Mouse (Mus musculus) heart, adult 2 months (tissue): ENCODE data around the gene Wdr5. TPM values are rescaled to one million over a fixed set of nuclear protein-coding genes. Genes with fewer than 3 reads are reported as not detected.
"Not testable (repeated sequence)": the region's sequence is repeated elsewhere in the genome, so short reads cannot be mapped to it uniquely, and the experiment has no call there.

ENCODE experiments used
- DNase-seq, 2 experiments: peaks; one replicate each; pipeline ENCODE4 v3.0.0; 2021
- H3K27ac ChIP-seq: fragments of 200-600 bp; 2 replicates; pipeline ENCODE4 v1.8.1; 2022
- H3K27me3 ChIP-seq: fragments of 200-500 bp; 2 replicates; pipeline ENCODE4 v1.6.1; 2012; ENCODE audit warnings: mild to moderate bottlenecking, low read length, inconsistent platforms, mixed read lengths; ENCODE audit not compliant: control insufficient read depth, insufficient read depth
- H3K36me3 ChIP-seq: fragments of 200-500 bp; 2 replicates; pipeline ENCODE4 v1.6.1; 2012; ENCODE audit warnings: low read length, inconsistent platforms; ENCODE audit not compliant: control insufficient read depth, insufficient read depth
- H3K4me1 ChIP-seq: fragments of 200-500 bp; 2 replicates; pipeline ENCODE4 v1.6.1; 2011; ENCODE audit warnings: low read length; ENCODE audit not compliant: control insufficient read depth, insufficient read depth
- H3K4me3 ChIP-seq: fragments of 200-600 bp; 2 replicates; pipeline ENCODE4 v1.8.1; 2022
- H3K79me2 ChIP-seq: fragments of 200-500 bp; replicated peaks from 2 replicates; pipeline ENCODE4 v1.6.1; 2012; ENCODE audit warnings: mild to moderate bottlenecking, inconsistent platforms, low read length, moderate library complexity, mixed read lengths; ENCODE audit not compliant: control insufficient read depth, insufficient read depth
- H3K9ac ChIP-seq: fragments of 200-500 bp; 2 replicates; pipeline ENCODE4 v1.6.1; 2012; ENCODE audit warnings: low read depth, mild to moderate bottlenecking, control low read depth, inconsistent platforms, low read length, mixed read lengths
- CTCF ChIP-seq: fragments of 200-600 bp; IDR thresholded peaks from 2 replicates; pipeline ENCODE4 v1.8.1; 2022; ENCODE audit warnings: antibody characterized with exemption, mild to moderate bottlenecking, moderate library complexity
- EP300 ChIP-seq: fragments of 200-500 bp; IDR thresholded peaks from 2 replicates; pipeline ENCODE4 v1.6.1; 2011; ENCODE audit warnings: low read depth, low read length, control low read depth; ENCODE audit not compliant: insufficient read depth
- POLR2A ChIP-seq: fragments of 200-500 bp; IDR thresholded peaks from 2 replicates; pipeline ENCODE4 v1.6.1; 2011; ENCODE audit warnings: mild to moderate bottlenecking, low read depth, low read length, control low read depth; ENCODE audit not compliant: insufficient read depth
- WGBS: fragments of 180-500 bp; shearing (Covaris S2); methylation state at CpG from one replicate; pipeline ENCODE4 v1.1.7; 2018; 5-methylcytosine and 5-hydroxymethylcytosine counted together
- intact Hi-C: fragments of 180-260 bp; cut with DNase I; formaldehyde crosslinking; loops from one replicate; pipeline ENCODE4 v1.15.1; 2025
- polyA plus RNA-seq: library from polyadenylated mRNA; depleted of rRNA; stranded (reverse); fragments of >200 nt; gene quantifications from 2 replicates; pipeline ENCODE4 v1.2.3, GENCODE M21; 2012
- total RNA-seq, 2 experiments: library from RNA; stranded (reverse); gene quantifications; 2 replicates each; pipeline ENCODE4 v1.2.3; 2021

Wdr5 gene
- total and polyA plus RNA-seq, 3 experiments: 18.6 to 24.8 (median 24.0) TPM

DNA sequence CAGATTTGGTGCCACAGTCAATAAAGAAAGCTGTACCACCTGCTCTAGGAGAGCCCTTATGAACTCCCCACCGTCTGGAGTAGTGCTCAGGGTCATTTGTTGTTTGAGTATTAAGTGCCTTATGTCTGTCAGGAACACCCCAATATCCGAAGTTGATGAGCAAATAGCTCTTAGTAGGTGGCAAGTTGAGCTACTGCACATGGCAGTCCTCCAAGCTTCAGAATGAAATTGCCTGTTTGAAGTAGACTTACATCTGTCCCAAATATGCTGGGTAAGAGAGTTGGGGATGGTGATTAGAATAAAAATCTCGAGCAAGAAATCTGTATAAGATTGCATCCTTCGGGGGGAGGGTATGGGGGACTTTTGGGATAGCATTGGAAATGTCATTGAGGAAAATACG lies 24.4 kb downstream of the Wdr5 start:
- intact Hi-C loops: loop anchor here (1.0 kb wide), 1 partner anchor 24 kb away; the partner anchor contains the start of gene Wdr5
- H3K79me2 ChIP-seq: no peaks in the 10 kb centered on the region
- H3K36me3 ChIP-seq: no peaks in the 10 kb centered on the region
- no peak for TF ChIP-seq CTCF
- 22% methylated on average over 5 of the region's 5 CpGs for WGBS
- no peak overlapping the region for H3K4me3 ChIP-seq
- no peak for DNase-seq
- H3K4me1 ChIP-seq: peaks cover 3% of the 10 kb centered on the region; the same call in 1 of the 2 replicates
- H3K27me3 ChIP-seq: no peaks in the 10 kb centered on the region
- H3K9ac ChIP-seq: no peak overlapping the region
- H3K27ac ChIP-seq: peak overlapping the region; percentile 29

DNA sequence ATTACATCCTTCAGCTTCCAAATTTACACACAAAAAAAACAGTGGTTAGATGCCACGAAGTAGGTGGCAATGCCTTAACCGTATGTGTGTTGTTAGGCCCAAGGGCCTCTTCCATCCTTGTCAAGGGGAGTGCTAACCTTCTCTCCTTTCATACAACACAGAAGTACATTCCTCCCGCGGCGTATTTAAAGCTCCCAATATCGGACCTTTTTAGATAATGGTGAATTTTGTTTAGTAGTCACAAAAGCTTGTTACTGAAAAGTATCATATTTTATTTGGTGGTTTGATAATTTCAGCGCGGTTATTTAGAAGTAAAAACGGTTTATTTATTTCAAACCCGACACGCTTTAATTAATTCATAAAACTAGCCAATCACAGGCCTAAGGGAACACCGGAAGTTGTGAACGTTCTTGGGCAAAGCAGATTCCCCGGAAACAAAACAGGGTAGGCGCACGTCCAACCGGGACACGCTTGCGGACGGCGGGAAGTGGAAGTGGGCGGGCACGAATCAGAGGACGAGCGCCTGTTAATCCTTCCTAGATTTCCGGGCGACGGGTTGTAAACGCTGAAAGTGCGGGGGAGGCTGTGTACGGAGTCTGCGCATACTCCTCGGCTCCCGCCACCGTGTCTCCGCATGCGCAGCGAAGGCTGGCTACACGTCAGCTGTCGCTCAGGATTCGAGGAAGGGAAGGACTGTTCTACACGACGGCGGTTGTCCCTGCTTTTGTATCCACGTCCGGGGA lies 25.0 kb downstream of the Wdr5 start:
- Histone ChIP-seq H3K27ac (peak overlapping the region; percentile 98), H3K4me3 (peak overlapping the region; percentile 52), H3K36me3 (no peaks in the 10 kb centered on the region), H3K9ac (peak overlapping the region; percentile 52), H3K4me1 (peaks cover 3% of the 10 kb centered on the region; the same call in 1 of the 2 replicates), H3K27me3 (no peaks in the 10 kb centered on the region), H3K79me2 (no peaks in the 10 kb centered on the region)
- WGBS: under 1% methylated on average over 46 of the region's 46 CpGs
- peak; percentile 95 to 99 for DNase-seq
- TF ChIP-seq EP300 (peak; percentile 95), POLR2A (peak; percentile 96), CTCF (no peak)
- intact Hi-C loops: loop anchor here (1.0 kb wide), 1 partner anchor 25 kb away; the partner anchor contains the start of gene Wdr5

DNA sequence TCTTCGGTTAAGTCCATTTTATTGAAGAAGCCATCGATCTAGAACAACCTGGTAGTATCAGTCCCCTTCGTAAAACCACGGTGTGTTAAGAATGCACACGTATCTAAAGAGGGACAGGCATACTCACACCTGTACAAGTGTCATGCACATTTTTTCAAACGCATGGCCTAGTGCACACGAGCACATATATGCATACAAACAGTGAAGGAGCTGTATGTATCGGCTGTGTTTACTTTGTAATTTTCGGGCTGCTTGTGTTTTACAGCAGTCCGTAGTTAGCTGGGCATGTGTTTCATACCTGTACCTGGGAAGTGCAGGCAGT lies 25.5 kb downstream of the Wdr5 start:
- Histone ChIP-seq H3K9ac (peak overlapping the region; percentile 52), H3K4me3 (peak overlapping the region; percentile 52), H3K27me3 (no peaks in the 10 kb centered on the region), H3K36me3 (no peaks in the 10 kb centered on the region), H3K4me1 (peaks cover 3% of the 10 kb centered on the region; the same call in 1 of the 2 replicates), H3K79me2 (no peaks in the 10 kb centered on the region), H3K27ac (peak overlapping the region; percentile 98)
- intact Hi-C loops: no loop called here
- no peak for TF ChIP-seq POLR2A
- TF ChIP-seq CTCF: no peak
- TF ChIP-seq EP300: no peak
- WGBS: 22% methylated on average over 10 of the region's 10 CpGs
- DNase-seq: no peak

DNA sequence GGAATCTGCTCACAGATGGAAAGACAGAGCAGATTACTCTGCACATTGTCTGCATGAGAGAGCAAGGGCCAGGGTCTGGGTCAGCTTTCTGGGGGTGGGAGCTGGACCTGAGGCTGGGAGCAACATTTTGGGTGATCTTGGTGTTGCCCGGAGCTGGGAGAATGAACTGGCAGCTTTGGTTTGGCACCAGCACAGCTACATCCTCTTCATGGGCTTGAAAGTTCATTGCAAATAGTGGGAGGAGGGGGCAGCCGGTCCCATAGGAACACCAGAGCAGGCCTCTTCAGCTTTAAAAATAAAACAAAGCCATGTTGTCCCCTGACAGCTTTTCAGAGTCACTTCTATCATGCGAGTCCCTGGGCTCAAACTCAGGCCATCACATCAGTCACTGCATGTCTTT lies 26.3 kb downstream of the Wdr5 start:
- H3K36me3 ChIP-seq: no peaks in the 10 kb centered on the region
- H3K9ac ChIP-seq: no peak overlapping the region
- WGBS: 78% methylated on average over 3 of the region's 3 CpGs
- DNase-seq: no peak
- no peak overlapping the region for H3K27ac ChIP-seq
- peaks cover 3% of the 10 kb centered on the region; the same call in 1 of the 2 replicates for H3K4me1 ChIP-seq
- no peak overlapping the region for H3K4me3 ChIP-seq
- TF ChIP-seq EP300 (no peak), CTCF (no peak), POLR2A (no peak)
- H3K79me2 ChIP-seq: no peaks in the 10 kb centered on the region
- H3K27me3 ChIP-seq: no peaks in the 10 kb centered on the region
- intact Hi-C loops: no loop called here

DNA sequence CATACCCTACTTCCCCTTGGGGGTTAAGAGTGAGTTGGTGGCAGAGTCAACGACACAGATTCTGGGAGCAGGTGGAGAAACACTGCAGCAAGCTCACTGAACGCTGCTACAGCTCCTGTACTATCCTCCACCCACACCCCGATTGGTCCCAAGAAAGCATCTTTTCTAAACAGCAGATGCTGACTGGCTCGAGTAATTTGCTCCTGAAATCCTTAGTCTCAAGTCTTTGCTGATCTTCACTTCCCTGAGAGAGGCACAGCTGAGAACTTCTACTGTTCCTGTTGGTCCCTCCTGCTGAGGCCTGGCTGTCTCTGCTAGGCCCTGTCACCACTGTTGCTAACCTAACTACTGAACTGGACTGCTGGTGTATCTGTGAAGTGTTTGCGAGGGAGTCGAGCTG lies 29.7 kb downstream of the Wdr5 start:
- H3K79me2 ChIP-seq: no peaks in the 10 kb centered on the region
- no peaks in the 10 kb centered on the region for H3K27me3 ChIP-seq
- H3K4me1 ChIP-seq: peaks cover 3% of the 10 kb centered on the region; the same call in 1 of the 2 replicates
- H3K9ac ChIP-seq: no peak overlapping the region
- DNase-seq: no peak
- TF ChIP-seq CTCF: no peak
- no peak for TF ChIP-seq POLR2A
- no peak for TF ChIP-seq EP300
- no peak overlapping the region for H3K27ac ChIP-seq
- no peak overlapping the region for H3K4me3 ChIP-seq
- no peaks in the 10 kb centered on the region for H3K36me3 ChIP-seq
- intact Hi-C loops: no loop called here
- WGBS: 79% methylated on average over 6 of the region's 6 CpGs

DNA sequence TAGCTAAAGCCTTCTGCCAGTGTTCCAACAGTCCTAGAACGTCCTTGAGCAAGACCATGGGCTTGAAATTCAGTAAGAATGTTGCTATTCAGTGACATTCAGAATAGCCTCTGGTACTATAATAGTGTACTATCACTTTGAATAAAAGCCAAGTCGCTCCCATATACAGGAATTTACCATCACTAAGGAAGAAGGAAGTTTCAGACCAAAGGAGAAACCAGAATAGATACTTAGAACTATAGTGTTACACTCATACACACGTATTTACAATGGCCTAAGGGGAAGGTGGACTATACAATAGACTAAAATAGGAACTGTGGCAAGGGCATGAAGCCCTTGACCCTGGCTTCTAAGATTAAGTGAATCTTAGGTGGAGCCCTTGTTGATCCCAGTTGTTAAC lies 30.6 kb downstream of the Wdr5 start:
- H3K27ac ChIP-seq, intact Hi-C loops, H3K79me2 ChIP-seq, H3K4me3 ChIP-seq, H3K4me1 ChIP-seq, DNase-seq, H3K36me3 ChIP-seq, H3K27me3 ChIP-seq, H3K9ac ChIP-seq: not testable (repeated sequence)
- whole genome bisulfite sequencing: 49% methylated on average over 3 of the region's 3 CpGs

DNA sequence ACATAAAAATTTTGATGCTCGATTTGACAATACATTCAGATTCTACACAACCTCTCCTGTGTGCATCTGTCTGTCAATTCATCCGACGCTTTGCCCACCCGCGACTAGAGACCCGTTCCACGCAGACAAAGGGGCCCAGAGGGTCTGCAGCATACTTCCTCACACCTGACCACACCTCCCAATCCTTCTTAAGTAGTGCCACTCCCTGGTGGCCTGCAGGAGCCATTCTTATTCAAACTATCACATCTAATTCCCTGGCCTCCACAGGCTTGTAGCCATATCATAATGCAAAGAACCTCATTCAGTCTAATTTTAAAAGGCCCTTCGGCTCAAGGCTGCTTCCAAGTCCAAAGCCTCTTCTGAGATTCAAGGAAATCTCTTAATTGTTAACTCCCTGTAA lies 31.1 kb downstream of the Wdr5 start:
- H3K36me3 ChIP-seq, H3K4me1 ChIP-seq, H3K9ac ChIP-seq, intact Hi-C loops, DNase-seq, H3K27me3 ChIP-seq, H3K4me3 ChIP-seq, H3K27ac ChIP-seq, H3K79me2 ChIP-seq: not testable (repeated sequence)
- 91% methylated on average over 8 of the region's 8 CpGs for WGBS
